Mouse (Mus musculus) midbrain, embryonic 12.5 days (tissue): ENCODE data around the gene E330021D16Rik. TPM values are rescaled to one million over a fixed set of nuclear protein-coding genes. Genes with fewer than 3 reads are reported as not detected.
"Not testable (repeated sequence)": the region's sequence is repeated elsewhere in the genome, so short reads cannot be mapped to it uniquely, and the experiment has no call there.

Experiments used
- ATAC-seq: fragments of 200-750 bp; cut with Nextera tagmentation; 2 replicates; pipeline ENCODE4 v1.8.0; 2017; ENCODE audit warnings: low read depth, moderate TSS enrichment, moderate library complexity; ENCODE audit not compliant: low FRiP score
- H3K27ac ChIP-seq: fragments of 300-500 bp; sonication (generic); replicated peaks from 2 replicates; pipeline ENCODE4 v1.5.1; 2016; ENCODE audit warnings: mild to moderate bottlenecking
- H3K27me3 ChIP-seq: fragments of 300-500 bp; sonication (generic); 2 replicates; pipeline ENCODE4 v1.6.1; 2016; ENCODE audit warnings: mild to moderate bottlenecking
- H3K36me3 ChIP-seq: fragments of 300-500 bp; sonication (generic); 2 replicates; pipeline ENCODE4 v1.6.1; 2016
- H3K4me1 ChIP-seq: fragments of 300-500 bp; sonication (generic); 2 replicates; pipeline ENCODE4 v1.6.1; 2016
- H3K4me2 ChIP-seq: fragments of 300-500 bp; sonication (generic); replicated peaks from 2 replicates; pipeline ENCODE4 v1.6.1; 2016; ENCODE audit warnings: mild to moderate bottlenecking, moderate library complexity
- H3K4me3 ChIP-seq: fragments of 300-500 bp; sonication (generic); 2 replicates; pipeline ENCODE4 v1.5.1; 2016; ENCODE audit warnings: mild to moderate bottlenecking
- H3K9ac ChIP-seq: fragments of 300-500 bp; sonication (generic); replicated peaks from 2 replicates; pipeline ENCODE4 v1.6.1; 2016; ENCODE audit warnings: mild to moderate bottlenecking, moderate library complexity
- H3K9me3 ChIP-seq: fragments of 300-500 bp; sonication (generic); 2 replicates; pipeline ENCODE4 v1.6.1; 2016; ENCODE audit warnings: mild to moderate bottlenecking
- WGBS: fragments of 180-500 bp; shearing (Covaris S2); methylation state at CpG from one replicate; pipeline ENCODE4 v1.1.7; 2016; 5-methylcytosine and 5-hydroxymethylcytosine counted together
- polyA plus RNA-seq: library from polyadenylated mRNA; unstranded; fragments of >200 nt; fragmentation: Nextera tagmentation; extraction: Ambion mirVana; gene quantifications from 2 replicates; pipeline ENCODE4 v1.2.1, GENCODE M21; 2016

E330021D16Rik gene
- polyA plus RNA-seq, 1 experiment from 2014 or later = not detected

DNA sequence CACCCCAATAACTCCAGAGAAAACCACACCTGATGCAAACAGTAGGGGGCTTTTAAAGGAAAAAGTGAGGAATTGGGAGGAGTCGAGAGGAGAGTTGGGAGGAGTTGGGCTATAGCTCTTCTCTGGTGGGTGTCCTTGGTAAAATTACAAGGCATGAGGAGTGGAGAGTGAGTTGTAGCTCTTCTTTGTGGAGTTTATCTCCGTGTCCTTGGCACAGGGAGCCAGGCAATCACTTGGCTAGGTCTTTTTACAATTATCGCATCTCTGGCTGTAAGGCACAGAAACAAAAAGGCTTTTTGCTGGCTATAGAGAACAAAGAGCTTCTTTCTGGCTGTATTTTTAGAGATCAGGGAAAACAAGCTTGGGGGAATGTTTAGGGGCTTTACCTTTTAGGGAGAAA lies 20.8 kb upstream of the E330021D16Rik start:
- H3K9me3 ChIP-seq, H3K4me1 ChIP-seq, H3K36me3 ChIP-seq, ATAC-seq, H3K27me3 ChIP-seq, H3K4me2 ChIP-seq, H3K4me3 ChIP-seq, H3K27ac ChIP-seq, H3K9ac ChIP-seq: not testable (repeated sequence)
- 82% methylated on average over 3 of the region's 3 CpGs for WGBS

DNA sequence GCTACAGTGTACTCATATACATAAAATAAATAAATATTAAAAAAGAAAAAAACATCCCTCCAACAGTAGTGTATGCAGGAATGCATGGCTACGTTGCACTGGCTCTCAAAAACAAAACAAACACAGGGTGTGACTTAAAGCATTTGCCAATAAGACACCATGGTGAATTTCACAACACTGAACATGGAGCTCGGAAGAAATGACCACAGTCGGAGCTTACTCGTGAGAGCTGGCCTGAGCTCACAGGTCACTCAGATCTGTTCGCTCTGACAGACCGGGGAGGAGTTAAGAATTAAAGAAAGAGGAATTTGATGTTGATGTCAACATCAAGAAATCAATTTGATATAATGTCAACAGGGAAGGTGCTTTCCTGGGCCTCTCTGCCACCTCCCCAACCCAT lies 18.2 kb upstream of the E330021D16Rik start:
- Histone ChIP-seq H3K9me3 (no peaks in the 10 kb centered on the region), H3K27ac (no peak overlapping the region), H3K4me3 (no peak overlapping the region), H3K36me3 (no peaks in the 10 kb centered on the region), H3K9ac (no peak overlapping the region), H3K4me2 (no peak overlapping the region), H3K27me3 (no peaks in the 10 kb centered on the region), H3K4me1 (no peaks in the 10 kb centered on the region)
- ATAC-seq = no peak
- WGBS = 89% methylated on average over 6 of the region's 6 CpGs

DNA sequence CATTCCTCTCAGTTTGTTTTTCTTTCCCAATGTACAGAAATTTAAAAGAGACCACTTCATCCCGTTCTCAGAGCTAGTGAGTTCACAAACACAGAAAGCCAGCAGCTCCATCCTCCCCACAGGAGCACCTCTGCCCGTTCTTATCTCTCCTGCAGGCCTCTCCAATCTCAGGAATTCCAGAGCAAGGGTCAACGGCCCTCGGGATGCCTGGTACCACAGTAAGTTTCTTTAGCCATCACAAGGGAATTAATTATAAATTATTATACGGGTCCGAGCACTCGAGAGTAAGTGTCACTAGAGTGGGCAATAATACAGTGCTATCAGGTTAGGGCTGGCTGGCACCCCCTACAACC lies 16.5 kb upstream of the E330021D16Rik start:
- Histone ChIP-seq H3K4me2 (no peak overlapping the region), H3K4me3 (no peak overlapping the region), H3K27me3 (no peaks in the 10 kb centered on the region), H3K27ac (no peak overlapping the region), H3K9ac (no peak overlapping the region), H3K4me1 (no peaks in the 10 kb centered on the region), H3K9me3 (no peaks in the 10 kb centered on the region), H3K36me3 (no peaks in the 10 kb centered on the region)
- 45% methylated on average over 7 of the region's 7 CpGs for WGBS
- no peak for ATAC-seq

DNA sequence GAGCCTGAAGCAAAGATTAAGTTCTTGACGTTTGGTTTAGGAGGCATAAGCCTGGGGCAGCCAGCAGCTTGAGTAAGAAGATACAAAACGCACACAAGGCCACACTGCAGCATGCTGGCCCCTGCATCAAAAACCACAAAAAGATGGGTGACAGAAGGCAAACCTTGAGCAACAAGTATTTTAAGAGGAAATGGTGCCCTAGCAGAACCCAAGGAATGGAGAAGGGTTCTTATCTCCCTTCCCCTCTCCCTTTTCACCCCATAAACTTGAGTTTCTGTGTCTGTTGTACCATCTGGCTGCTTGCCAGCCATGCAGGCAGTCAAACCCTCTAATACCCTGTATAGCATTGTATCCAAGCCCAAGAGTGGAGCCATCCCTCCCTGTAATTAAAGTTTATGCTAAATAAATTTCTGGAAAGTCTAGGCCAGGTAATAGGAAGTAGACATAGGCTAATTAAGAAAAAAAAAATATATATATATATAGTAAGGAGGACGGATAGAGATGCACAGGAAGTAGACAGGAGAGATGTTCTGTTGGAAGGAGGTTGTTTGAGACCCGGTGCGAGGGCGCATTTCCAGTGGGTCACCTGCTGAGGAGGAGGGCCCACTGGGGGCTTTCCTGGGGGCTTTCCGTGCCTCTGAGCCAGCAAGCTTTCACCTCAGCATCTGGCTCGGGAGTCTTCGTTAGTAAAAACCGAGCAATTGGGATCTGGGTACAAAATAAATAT lies 16.0 kb upstream of the E330021D16Rik start:
- ATAC-seq = no peak
- WGBS = 58% methylated on average over 10 of the region's 10 CpGs
- Histone ChIP-seq H3K27ac (no peak overlapping the region), H3K9me3 (no peaks in the 10 kb centered on the region), H3K4me3 (no peak overlapping the region), H3K27me3 (no peaks in the 10 kb centered on the region), H3K4me2 (no peak overlapping the region), H3K36me3 (no peaks in the 10 kb centered on the region), H3K4me1 (no peaks in the 10 kb centered on the region), H3K9ac (no peak overlapping the region)

DNA sequence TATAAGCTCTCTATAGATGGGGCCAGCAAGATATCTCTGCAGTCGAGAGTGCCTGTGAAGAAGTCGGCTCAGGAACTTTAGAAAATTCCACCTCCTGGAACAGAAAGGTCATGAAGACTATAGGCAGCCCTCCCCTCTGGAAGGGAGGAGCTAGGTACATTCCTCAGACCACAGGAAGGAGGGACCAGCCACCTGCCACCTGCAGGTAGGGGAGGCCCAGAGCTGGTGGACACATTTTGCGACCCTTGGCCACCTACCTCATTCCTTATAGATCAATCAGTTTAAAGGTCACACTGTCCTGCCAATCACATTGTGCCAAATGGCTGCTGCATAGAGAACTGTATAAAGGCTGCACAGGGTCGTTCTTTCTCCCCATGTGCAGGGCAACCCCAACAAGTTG lies 14.1 kb upstream of the E330021D16Rik start:
- H3K9ac ChIP-seq = no peak overlapping the region
- no peaks in the 10 kb centered on the region for H3K9me3 ChIP-seq
- no peaks in the 10 kb centered on the region for H3K4me1 ChIP-seq
- no peak overlapping the region for H3K4me2 ChIP-seq
- H3K27me3 ChIP-seq = no peaks in the 10 kb centered on the region
- WGBS = 63% methylated on average over 4 of the region's 4 CpGs
- H3K4me3 ChIP-seq = no peak overlapping the region
- ATAC-seq = no peak
- H3K27ac ChIP-seq = no peak overlapping the region
- no peaks in the 10 kb centered on the region for H3K36me3 ChIP-seq

DNA sequence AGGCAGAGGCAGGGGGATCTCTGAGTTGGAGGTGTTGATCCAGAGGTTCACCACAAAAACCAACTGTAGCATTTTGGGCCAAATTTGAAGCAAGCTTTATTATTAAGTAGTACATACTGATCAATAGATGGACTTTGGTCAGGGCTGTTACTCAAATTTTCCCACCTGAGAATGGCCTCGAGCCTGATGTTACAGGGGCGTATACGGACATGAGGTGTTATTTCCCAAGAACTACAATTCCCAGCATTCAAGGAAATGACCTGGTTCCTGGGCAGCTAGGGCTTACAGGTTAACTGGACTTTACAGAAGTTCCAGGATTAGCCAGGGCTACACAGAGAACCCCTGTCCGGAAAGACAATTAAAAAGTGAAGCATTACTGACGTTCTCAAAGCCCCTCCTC lies 13.0 kb upstream of the E330021D16Rik start:
- no peaks in the 10 kb centered on the region for H3K9me3 ChIP-seq
- H3K4me1 ChIP-seq = no peaks in the 10 kb centered on the region
- H3K9ac ChIP-seq = no peak overlapping the region
- no peak overlapping the region for H3K4me2 ChIP-seq
- ATAC-seq = no peak
- 85% methylated on average over 5 of the region's 5 CpGs for WGBS
- no peak overlapping the region for H3K27ac ChIP-seq
- no peak overlapping the region for H3K4me3 ChIP-seq
- no peaks in the 10 kb centered on the region for H3K36me3 ChIP-seq
- H3K27me3 ChIP-seq = no peaks in the 10 kb centered on the region

DNA sequence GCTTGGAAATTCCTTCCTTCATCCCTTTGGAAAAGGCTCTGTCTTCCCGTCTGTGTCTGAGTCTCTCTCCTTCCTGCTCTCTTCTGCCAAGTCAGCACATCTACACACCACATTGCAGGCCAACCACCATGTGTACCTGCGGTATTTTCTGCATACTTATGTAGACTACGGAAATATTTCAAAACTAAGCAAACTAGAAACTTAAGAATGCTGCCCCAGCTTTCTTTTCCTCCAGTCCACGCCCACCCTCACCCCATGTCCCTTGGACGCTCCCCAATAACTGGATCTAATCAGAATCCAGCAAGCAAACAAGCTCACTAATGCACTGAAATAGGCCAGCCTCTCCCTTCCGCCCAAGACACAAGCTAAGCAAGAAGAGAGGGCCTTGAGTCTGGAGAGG lies 11.9 kb upstream of the E330021D16Rik start:
- Histone ChIP-seq H3K4me2 (no peak overlapping the region), H3K27me3 (no peaks in the 10 kb centered on the region), H3K4me1 (no peaks in the 10 kb centered on the region), H3K36me3 (no peaks in the 10 kb centered on the region), H3K4me3 (no peak overlapping the region), H3K9ac (no peak overlapping the region), H3K9me3 (no peaks in the 10 kb centered on the region), H3K27ac (no peak overlapping the region)
- no peak for ATAC-seq
- 83% methylated on average over 6 of the region's 6 CpGs for WGBS

DNA sequence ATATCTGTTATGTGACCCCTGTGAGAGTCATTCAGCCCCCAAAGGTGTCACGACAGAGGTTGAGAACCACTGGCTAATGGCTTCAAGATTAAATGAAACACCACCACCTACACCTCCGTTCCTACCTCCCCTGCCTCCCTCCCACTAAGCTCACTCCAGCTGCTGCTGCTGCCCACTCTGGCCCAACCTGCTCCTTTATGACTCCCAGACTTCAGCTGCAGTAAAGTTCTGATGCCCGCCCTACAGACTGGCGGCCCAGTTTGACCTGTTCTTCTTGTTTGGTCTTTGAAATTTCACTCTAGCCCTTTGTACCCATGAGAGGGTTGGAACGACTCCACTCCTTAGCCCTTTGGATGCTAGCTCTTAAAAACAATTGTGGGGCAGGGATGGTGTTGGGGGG lies 10.6 kb upstream of the E330021D16Rik start:
- no peak for ATAC-seq
- H3K4me3 ChIP-seq = no peak overlapping the region
- H3K27ac ChIP-seq = no peak overlapping the region
- H3K4me2 ChIP-seq = no peak overlapping the region
- no peaks in the 10 kb centered on the region for H3K9me3 ChIP-seq
- no peaks in the 10 kb centered on the region for H3K36me3 ChIP-seq
- H3K9ac ChIP-seq = no peak overlapping the region
- H3K27me3 ChIP-seq = no peaks in the 10 kb centered on the region
- whole genome bisulfite sequencing = 87% methylated on average over 5 of the region's 5 CpGs
- H3K4me1 ChIP-seq = no peaks in the 10 kb centered on the region

DNA sequence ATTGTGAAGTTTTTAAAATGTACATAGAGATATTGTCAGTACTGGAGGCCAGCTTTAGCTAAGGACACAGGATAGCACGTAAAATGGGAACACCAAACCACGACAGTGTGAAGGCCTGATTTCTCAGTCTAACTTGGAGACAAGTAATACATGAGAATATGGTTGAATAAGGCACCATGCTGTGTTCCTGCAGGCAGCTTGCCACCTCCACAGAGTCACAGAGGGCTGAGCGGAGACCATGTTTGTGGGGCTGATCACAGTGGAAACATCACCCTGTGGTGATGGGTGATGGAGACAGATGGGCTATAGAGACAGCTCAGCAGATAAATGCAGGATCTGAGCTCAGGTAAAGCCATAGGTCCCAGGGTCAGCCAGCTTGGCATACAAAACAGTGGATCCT lies 8.8 kb upstream of the E330021D16Rik start:
- Histone ChIP-seq H3K27me3 (no peaks in the 10 kb centered on the region), H3K9ac (no peak overlapping the region), H3K4me3 (no peak overlapping the region), H3K4me2 (no peak overlapping the region), H3K9me3 (no peaks in the 10 kb centered on the region), H3K36me3 (no peaks in the 10 kb centered on the region), H3K4me1 (no peaks in the 10 kb centered on the region), H3K27ac (no peak overlapping the region)
- no peak for ATAC-seq
- 89% methylated on average over 3 of the region's 3 CpGs for WGBS

DNA sequence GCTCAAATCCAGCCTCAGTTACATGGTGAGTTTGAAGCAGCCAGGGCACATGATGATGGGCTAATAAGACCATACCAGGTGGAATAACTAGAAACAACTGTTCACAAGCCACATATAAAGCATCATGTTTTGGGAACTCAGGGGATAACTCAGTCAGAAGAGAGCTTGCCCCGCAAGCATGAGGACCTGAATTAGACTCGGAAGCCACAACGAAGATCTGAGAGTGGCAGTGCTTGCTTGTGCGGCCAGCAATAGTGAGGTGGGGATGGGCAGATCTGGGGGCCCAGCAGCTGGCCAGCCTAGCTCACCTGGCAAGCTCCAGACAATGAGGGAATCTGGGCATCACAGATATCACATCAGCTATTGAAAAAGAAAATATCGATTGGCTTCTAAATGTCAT lies 7.8 kb upstream of the E330021D16Rik start:
- no peak for ATAC-seq
- H3K27me3 ChIP-seq = no peaks in the 10 kb centered on the region
- H3K4me2 ChIP-seq = no peak overlapping the region
- WGBS = 91% methylated on average over 5 of the region's 5 CpGs
- no peak overlapping the region for H3K27ac ChIP-seq
- H3K9me3 ChIP-seq = no peaks in the 10 kb centered on the region
- H3K36me3 ChIP-seq = no peaks in the 10 kb centered on the region
- no peak overlapping the region for H3K9ac ChIP-seq
- no peak overlapping the region for H3K4me3 ChIP-seq
- no peaks in the 10 kb centered on the region for H3K4me1 ChIP-seq

DNA sequence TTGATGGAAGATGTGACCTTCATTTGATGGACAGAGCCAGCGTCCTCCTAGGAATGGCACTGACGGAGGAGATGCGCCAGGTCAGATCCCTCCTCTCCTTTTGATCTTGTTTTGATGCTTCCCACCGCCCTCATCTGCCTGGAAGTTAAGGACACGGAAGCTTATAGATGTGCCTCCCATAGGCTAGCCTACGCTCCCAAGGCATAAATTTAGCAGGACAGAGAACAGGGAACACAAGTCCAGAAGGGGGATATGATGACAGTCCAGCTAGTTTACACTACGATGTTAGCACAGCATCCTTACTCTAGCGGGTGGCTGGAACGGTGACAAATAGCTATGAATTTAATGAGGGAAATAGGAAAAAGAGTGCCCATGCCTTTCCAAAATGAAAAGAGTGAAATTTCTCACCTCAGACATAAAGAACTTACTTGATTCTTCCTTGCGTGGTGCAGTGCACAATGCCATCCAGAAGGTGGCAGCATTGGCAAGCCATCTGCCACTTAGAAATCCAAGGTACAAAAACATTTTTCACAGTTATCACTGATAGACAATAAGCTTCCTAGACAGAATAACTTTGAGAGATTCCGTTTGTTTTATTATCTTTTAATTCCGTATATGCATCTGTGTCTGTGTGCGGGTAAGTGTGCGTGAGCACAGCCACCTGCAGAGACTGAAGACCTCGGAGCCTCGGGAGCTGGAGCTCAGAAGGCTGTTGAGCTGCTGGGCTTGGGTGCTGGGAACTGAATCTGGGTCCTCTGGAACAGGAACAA lies 6.9 kb upstream of the E330021D16Rik start:
- 58% methylated on average over 16 of the region's 16 CpGs for WGBS
- ATAC-seq = no peak
- H3K4me1 ChIP-seq = no peaks in the 10 kb centered on the region
- no peak overlapping the region for H3K27ac ChIP-seq
- no peak overlapping the region for H3K4me2 ChIP-seq
- H3K27me3 ChIP-seq = no peaks in the 10 kb centered on the region
- H3K4me3 ChIP-seq = no peak overlapping the region
- H3K9ac ChIP-seq = no peak overlapping the region
- no peaks in the 10 kb centered on the region for H3K36me3 ChIP-seq
- no peaks in the 10 kb centered on the region for H3K9me3 ChIP-seq

DNA sequence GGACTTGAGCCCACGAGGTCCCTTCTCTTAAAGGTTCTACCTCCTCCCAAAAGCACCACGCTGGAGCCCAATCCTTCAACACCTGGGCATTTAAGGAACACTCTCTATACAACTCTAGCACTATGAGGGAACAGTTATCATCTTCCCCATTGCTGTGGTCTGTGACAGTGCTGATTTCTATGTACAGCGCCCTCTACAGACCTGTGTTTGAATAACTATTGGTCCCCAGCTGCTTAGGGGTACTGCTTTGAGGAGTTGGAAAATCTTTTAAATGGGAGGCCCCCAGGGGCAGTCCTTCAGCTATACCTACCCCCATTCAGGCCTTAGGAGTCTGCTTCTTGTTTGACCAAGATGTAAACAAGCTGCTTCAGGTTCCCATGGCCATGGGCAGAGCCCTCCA lies 5.7 kb upstream of the E330021D16Rik start:
- no peak for ATAC-seq
- H3K9me3 ChIP-seq = no peaks in the 10 kb centered on the region
- no peak overlapping the region for H3K27ac ChIP-seq
- no peaks in the 10 kb centered on the region for H3K36me3 ChIP-seq
- H3K4me1 ChIP-seq = no peaks in the 10 kb centered on the region
- H3K4me2 ChIP-seq = no peak overlapping the region
- H3K9ac ChIP-seq = no peak overlapping the region
- no peaks in the 10 kb centered on the region for H3K27me3 ChIP-seq
- H3K4me3 ChIP-seq = no peak overlapping the region
- WGBS = 60% methylated on average over 3 of the region's 3 CpGs
